Mouse (Mus musculus): ENCODE results near the gene Gm17175. TPM values are rescaled to one million over a fixed set of nuclear protein-coding genes. Genes with fewer than 3 reads are reported as not detected.

Gm17175 gene
- polyA plus RNA-seq (2012; rRNA removed): not detected in 2 replicates

DNA sequence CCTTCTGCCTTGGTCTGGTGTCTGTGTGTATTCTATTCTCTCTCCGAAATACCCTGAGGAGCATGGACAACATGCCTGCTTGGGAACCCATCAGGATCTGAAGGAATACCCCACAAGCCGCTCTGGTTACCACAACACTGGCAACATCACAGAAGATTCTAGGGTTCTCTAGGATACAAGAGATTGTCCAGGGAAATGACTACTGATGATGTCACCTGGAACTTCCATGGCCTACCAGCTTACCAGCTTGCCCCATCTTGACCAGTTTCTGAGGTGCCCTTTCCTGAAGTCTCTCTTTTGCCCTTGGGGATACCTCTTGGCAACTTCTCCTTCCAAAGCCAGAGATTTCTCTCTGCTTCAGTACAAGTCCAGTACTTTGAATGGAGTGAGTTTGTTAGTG is at the start of gene Gm17175:
Gene Gm17175 (minus strand): TSS at position 101 of the 400 bp plus-strand sequence.

DNA sequence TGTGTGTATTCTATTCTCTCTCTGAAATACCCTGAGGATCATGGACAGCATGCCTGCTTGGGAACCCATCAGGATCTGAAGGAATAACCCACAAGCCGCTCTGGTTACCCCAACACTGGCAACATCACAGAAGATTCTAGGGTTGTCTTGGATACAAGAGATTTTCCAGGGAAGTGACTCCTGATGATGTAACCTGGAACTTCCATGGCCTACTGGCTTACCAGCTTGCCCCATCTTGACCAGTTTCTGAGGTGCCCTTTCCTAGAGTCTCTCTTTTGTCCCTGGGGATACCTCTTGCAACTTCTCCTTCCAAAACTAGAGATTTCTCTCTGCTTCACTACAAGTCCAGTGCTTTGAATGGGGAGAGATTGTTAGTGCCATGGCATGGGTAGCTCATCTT is 37.3 kb upstream of the Gm17175 start, which contains the start of gene Gm17078:
Gene Gm17078 (minus strand): TSS at position 101 of the 400 bp plus-strand sequence.

DNA sequence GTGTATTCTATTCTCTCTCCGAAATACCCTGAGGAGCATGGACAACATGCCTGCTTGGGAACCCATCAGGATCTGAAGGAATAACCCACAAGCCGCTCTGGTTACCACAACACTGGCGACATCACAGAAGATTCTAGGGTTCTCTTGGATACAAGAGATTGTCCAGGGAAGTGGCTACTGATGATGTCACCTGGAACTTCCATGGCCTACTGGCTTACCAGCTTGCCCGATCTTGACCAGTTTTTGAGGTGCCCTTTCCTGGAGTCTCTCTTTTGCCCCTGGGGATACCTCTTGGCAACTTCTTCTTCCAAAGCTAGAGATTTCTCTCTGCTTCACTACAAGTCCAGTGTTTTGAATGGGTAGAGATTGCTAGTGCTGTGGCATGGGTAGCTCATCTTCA is 18.2 kb upstream of the Gm17175 start, which contains the start of gene Gm17174:
Gene Gm17174 (minus strand): TSS at position 101 of the 400 bp plus-strand sequence.

DNA sequence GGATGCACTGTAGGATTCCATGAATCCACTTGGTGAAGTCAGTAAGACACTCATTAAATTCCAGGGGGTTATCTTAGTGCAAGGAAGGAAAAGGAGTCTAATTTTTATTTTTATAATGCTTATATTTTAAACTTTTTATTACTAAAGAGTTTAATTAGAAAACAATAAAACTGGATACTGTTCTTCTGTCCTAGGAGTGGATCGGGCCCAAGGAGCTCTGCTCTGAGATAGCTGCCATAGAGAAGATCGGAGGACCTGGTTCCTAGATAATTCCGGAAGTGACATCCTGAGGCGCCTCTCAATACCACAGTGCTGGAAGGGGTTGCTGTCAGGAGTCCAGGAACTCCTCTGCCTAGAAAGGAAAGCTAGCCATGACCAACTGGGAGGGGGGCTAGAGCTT is 21.4 kb downstream of the Gm17175 start, which contains the start of gene Gm5622:
Gene Gm5622 (plus strand): TSS at position 301 of the 400 bp plus-strand sequence.

Other genes starting within 250 kb of the Gm17175 start
- not detected in 2 replicates for gene Gm7247, start 212.3 kb downstream of the Gm17175 start, polyA plus RNA-seq (2012; rRNA removed)
- not detected in 2 replicates for gene Vmn2r88, start 163.2 kb downstream of the Gm17175 start, polyA plus RNA-seq (2012; rRNA removed)
- gene Vmn2r89, start 122.2 kb downstream of the Gm17175 start, polyA plus RNA-seq (2012; rRNA removed): not detected in 2 replicates
- gene Gm5622, start 21.3 kb downstream of the Gm17175 start, polyA plus RNA-seq (2012; rRNA removed): 0.05 and 0.06 TPM in 2 replicates
- gene Gm17174, start 18.1 kb upstream of the Gm17175 start, polyA plus RNA-seq (2012; rRNA removed): not detected in 2 replicates
- not detected in 2 replicates for gene Gm17078, start 37.2 kb upstream of the Gm17175 start, polyA plus RNA-seq (2012; rRNA removed)
- gene Gm4181, start 61.6 kb upstream of the Gm17175 start, polyA plus RNA-seq (2012; rRNA removed): not detected in 2 replicates
- gene Gm17079, start 121.4 kb upstream of the Gm17175 start, polyA plus RNA-seq (2012; rRNA removed): not detected in 2 replicates
- gene Gm5800, start 143.1 kb upstream of the Gm17175 start, polyA plus RNA-seq (2012; rRNA removed): not detected in 2 replicates
- not detected in 2 replicates for gene Ang4, start 199.5 kb upstream of the Gm17175 start, polyA plus RNA-seq (2012; rRNA removed)
- gene AY358078, start 226.0 kb upstream of the Gm17175 start, polyA plus RNA-seq (2012; rRNA removed): not detected in 2 replicates

Measured in liver, embryonic 14 days (tissue).